Mouse (Mus musculus) right cerebral cortex, postnatal 14 days (tissue): ENCODE results near the gene Hpf1.

Experiments
- DNase-seq: peaks from one replicate; pipeline ENCODE4 v3.0.0; 2022

The Hpf1 gene

GRCm38 (mm10) chr8:60889843-60890519, at the start of gene Hpf1:
Hpf1 (plus strand) TSS chr8:60890418.
- DNase-seq, result peak; percentile 93

GRCm38 (mm10) chr8:60842388-60842787, 47.8 kb upstream of the Hpf1 start:
- no peak for DNase-seq

- DNase-seq, result no peak
These were observed 32.7 kb upstream of the Hpf1 start for GRCm38 (mm10) chr8:60857559-60857958.

- DNase-seq, result no peak
These were observed 32.1 kb upstream of the Hpf1 start for GRCm38 (mm10) chr8:60858091-60858490.

- no peak for DNase-seq
These were observed 31.2 kb upstream of the Hpf1 start for GRCm38 (mm10) chr8:60858911-60859476.

- peak; percentile 18 for DNase-seq
These were observed 30.6 kb upstream of the Hpf1 start for GRCm38 (mm10) chr8:60859605-60860004.

- no peak for DNase-seq
These were observed 29.5 kb upstream of the Hpf1 start for GRCm38 (mm10) chr8:60860749-60861148.

- no peak for DNase-seq
These were observed 28.4 kb upstream of the Hpf1 start for GRCm38 (mm10) chr8:60861783-60862182.

GRCm38 (mm10) chr8:60864875-60865274, 25.3 kb upstream of the Hpf1 start:
- no peak for DNase-seq

- peak; percentile 67 for DNase-seq
These were observed 24.6 kb upstream of the Hpf1 start for GRCm38 (mm10) chr8:60865504-60866114.

- DNase-seq, result peak; percentile 33
These were observed 22.6 kb upstream of the Hpf1 start for GRCm38 (mm10) chr8:60867468-60868115.

GRCm38 (mm10) chr8:60868236-60868965, 21.8 kb upstream of the Hpf1 start:
- DNase-seq, result no peak

GRCm38 (mm10) chr8:60869761-60870160, 20.5 kb upstream of the Hpf1 start:
- no peak for DNase-seq

- DNase-seq, result no peak
These were observed 19.7 kb upstream of the Hpf1 start for GRCm38 (mm10) chr8:60870231-60871193.

GRCm38 (mm10) chr8:60878617-60879016, 11.6 kb upstream of the Hpf1 start:
- no peak for DNase-seq

- no peak for DNase-seq
These were observed 6.6 kb upstream of the Hpf1 start for GRCm38 (mm10) chr8:60883419-60884137.

- no peak for DNase-seq
These were observed 3.5 kb upstream of the Hpf1 start for GRCm38 (mm10) chr8:60886736-60887135.

GRCm38 (mm10) chr8:60889131-60889842, 931 bp upstream of the Hpf1 start:
- DNase-seq, result no peak

- DNase-seq, result no peak
These were observed 279 bp downstream of the Hpf1 start for GRCm38 (mm10) chr8:60890520-60890874.

- DNase-seq, result no peak
These were observed 1.5 kb downstream of the Hpf1 start for GRCm38 (mm10) chr8:60891757-60892156.

- no peak for DNase-seq
These were observed 5.7 kb downstream of the Hpf1 start for GRCm38 (mm10) chr8:60895878-60896277.
